Mouse (Mus musculus) ovary, postnatal 10 days (tissue): ENCODE results near the gene Emsy.

Experiments
- DNase-seq: peaks from one replicate; pipeline ENCODE4 v3.0.0; 2022; ENCODE audit warnings: low spot score

Gene Emsy

DNA sequence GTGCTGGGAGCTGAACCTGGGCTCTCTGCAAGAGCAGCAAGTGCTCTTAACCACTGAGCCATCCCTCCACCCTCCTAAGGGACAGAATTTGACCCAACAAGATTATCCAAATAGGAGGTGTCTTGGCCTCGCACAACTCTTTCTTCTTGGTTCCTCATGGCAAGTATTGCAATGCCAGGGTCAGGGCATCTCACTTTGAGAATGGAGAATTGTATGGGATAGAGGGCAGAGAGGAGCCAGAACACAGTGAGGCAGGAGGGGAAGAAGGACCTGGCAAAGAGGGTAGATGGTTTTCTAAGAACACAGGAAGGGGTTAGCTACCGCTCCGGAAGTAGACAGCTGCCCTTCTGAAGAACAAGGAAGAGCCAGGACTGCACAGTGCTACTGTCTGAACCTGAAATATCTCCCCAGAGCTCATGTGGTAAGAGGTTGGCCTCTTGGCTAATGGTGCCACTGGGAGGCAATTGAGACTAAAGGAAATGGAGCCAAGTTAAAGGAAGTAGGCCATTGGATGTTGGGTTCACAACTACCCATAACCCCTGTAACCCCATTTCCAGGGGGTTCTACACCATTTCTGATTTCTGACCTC lies 80.8 kb downstream of the Emsy start:
- no peak for DNase-seq

DNA sequence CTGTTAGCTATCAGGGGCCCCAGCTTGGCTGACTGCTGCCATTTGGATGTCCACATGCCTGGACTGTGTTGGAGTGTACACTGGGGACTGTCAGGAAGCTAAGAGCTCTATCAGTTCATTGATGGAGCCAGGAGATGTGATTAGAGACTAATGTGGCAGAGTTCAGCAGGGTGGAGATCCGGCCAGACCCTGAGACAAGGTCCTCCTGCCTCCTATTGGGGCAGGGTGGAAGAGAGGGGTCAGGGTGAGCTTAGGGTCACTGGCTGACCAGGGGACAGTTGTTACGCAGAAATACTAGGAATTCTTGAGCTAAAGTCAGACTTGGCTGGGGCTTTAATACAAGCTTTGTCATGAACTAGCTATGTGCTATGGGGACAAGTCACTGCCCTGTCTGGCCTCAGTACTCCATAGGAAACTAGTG lies 81.8 kb downstream of the Emsy start:
- no peak for DNase-seq

DNA sequence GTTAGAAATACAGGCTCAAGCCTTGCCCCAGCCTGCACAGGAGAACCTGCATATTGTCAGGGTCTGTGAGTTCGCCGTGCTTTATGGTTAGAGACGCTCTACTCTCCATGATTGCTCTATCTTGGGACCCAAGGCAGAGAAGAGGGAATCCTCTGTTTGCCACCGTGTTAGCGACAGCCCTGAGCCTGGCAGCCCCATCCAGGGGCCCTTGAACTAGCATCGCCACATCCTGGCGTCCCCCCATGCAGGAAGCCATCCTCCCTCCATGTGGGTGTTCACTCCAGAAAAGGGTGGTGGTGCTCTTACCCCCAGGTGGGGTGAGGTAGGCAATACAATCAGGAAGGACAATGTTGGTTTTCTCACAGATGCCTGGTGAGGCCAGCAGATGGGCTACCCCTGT lies 82.3 kb downstream of the Emsy start:
- DNase-seq: no peak

DNA sequence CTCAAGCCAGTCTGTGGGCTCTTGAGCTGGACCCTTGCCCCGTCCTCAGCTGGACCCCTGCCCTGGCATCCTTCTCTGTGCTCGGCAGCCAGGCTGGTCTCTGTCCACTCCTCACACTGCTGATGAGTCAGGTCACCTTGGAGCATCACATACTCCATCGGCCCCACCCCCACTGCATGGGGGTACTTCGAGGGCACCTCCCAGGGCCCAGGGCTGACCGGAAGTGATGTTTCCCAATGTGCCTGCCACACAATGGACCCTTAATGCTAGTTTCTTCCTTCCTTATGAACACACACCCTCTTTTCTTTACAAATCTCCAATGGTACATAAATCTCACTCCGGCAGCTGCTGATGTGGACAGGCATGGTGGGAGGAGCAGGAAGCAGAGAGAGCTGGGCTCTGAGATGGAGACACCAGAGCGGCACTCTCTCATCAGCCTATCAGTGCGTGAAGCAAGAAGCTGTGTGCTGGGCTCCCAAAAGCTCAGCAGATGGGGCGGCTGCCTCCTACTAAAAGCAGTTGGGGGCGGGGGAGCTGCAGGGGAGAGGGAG lies 83.3 kb downstream of the Emsy start:
- DNase-seq: no peak

DNA sequence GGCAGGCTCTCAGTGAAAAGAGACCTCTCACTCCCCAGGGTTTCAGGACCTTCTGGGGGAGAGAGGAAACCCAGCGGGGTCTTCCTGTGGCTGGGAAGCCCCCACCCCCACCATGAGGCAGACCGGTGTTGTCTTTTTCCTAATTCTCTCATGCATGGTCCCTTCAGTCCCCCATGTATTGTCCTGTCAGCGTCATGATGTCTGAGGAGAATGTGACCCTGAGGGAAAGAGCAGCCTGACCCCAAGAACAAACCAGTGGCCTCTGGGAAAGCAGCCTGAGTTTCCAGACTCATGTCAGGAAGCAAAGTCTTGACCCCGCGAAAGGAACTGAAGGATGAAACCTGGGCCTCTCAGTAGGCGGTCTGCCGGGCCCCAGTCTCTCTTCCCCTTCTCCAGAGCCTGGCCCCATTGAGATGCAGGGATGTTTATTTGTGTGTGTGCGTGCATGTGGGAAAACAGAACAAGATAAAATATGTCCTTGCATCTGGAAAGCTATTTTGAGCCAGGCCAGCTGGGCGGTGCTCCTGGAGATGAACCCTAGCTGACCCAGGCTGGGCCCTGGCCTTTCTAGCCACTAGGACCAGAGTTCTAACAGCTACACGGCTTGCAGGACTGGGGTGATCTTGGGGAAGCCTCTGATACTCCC lies 84.2 kb downstream of the Emsy start:
- DNase-seq: no peak

DNA sequence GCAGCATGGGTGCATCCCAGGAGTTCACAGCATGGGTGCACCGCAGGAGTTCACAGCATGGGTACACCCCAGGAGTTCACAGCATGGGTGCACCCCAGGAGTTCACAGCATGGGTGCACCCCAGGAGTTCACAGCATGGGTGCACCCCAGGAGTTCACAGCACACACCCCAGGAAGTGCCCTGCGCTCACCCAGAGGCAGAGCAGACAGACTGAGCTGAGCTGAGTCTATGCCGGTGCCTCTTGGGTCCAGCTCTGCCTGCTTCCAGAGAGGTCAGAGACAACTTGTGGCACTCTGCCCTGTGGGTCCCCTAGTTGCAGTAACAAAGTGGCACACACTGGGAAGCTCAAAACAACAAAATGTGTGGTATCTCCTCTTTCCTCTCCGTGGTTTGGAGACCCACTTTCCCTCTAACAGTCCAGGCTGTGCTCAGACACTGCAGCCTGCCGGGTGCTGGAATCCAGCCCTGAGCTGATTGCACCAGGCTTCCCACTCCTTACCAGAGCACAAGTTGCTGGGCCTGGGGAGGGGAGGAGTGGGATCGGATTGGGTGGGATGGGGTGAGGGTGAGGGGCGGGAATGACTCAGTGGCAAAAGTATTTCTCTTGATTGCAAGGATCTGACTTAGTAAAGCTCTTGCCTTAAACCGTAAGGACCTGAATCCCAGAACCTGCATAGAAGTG lies 85.6 kb downstream of the Emsy start:
- DNase-seq: no peak

DNA sequence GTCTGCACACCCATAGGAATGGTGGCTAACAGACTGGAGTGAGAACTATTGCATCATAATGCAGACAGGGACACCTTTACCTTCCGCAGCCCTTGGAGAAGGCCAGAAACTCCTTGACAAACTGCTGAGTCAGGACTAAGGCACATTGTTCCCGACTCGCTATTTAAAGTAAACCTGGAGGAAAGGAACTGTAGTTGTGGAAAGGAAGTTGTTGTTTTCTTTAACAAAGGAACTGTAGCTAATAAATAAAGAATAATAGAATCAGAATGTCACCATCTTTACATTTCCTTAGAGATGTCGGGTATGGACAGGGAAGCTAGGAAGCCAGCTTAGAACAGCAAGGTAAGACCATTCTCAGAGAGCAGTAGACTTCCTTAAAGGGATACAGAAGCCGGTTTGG lies 89.5 kb downstream of the Emsy start:
- DNase-seq: no peak

DNA sequence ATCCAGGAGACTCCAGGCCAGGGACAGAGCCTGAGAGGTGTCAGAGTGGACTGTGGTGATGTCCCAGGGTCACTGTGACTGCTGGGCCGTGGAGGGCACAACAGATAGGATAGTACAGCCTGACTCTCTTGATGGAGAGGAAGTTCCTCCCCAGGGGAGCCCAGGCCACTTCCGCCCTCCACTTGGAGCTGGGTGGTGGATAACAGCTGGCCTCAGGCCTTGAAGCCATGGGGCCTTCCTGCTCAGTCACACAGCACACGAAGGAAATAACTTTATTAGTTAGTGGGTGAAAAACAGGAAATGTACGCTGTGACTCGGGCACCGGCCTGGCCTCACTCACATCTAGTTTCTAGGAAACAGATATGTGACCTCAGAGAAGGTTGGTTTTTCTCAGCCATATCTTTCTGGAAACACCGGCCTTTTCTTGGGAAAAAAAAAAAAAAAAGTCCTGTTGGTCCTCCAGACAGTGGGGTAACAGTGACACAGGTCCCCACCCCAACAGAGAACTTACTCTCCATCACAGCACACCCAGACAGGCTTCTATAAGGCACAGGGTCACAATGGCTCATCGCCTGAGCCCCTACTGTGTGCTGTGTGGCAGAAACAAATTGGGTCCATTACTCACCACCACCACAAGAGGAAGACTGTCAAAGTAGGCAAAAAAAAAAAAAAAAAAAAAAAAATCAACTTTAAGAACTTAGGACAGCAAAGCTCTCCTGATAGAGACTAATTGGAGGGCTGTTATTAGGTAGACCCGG lies 91.8 kb downstream of the Emsy start:
- no peak for DNase-seq

DNA sequence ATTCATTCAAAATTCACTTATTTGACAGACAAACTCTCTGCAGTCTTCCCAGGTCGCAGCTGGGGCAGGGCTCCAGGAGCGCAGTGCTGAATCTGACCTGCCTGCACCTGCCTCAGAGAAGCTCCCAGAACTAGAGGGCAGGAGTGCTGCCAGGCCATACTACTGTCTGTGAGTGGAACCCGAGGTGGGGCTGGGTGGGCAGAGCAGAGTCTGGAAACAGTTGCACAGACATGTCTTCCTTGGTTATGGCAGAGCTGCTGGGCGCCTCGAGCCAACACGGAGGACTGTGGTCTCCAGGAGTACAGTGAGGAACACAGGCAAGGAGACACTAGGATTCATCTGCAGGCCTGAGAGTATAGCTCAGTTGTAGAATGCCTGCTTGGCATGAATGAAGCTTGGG lies 92.6 kb downstream of the Emsy start:
- no peak for DNase-seq

DNA sequence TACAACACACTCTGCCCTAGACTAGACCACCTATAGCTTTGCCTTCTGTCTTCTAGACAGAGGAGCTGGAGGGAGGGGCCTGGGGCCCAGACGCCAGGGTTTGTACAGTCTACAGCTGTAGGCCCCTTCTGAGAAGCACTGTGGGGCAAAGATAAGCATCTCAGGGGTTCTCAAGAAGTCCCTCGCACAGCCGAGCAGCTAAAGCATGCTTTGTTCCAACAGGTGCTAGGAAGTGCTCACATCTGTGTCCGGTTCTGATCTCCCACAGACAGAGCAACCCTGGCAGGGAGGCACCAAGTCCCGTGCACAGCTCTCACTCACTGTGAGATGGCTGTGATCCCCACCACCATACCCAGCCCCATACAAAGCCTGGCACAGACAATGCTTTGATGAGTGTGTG lies 93.6 kb downstream of the Emsy start:
- DNase-seq: no peak

DNA sequence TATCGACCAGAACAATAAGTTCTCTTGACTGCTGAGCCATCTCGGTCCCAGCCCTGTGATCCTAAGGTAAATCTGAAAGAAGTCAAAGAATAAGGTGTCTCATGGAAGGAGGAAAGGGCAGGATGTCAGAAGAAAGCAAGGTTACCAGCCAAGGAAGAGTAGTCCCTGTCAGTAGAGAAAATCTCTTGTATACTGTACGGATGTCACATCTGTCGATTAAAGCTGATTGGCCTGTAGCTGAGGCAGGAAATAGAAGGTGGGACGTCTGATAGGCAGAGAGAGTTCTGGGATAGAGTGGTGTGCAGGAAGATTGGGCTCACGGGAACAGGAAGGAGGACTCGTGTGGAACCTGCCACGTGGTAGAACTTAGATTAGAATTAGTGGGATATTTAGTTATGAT lies 94.4 kb downstream of the Emsy start:
- no peak for DNase-seq

DNA sequence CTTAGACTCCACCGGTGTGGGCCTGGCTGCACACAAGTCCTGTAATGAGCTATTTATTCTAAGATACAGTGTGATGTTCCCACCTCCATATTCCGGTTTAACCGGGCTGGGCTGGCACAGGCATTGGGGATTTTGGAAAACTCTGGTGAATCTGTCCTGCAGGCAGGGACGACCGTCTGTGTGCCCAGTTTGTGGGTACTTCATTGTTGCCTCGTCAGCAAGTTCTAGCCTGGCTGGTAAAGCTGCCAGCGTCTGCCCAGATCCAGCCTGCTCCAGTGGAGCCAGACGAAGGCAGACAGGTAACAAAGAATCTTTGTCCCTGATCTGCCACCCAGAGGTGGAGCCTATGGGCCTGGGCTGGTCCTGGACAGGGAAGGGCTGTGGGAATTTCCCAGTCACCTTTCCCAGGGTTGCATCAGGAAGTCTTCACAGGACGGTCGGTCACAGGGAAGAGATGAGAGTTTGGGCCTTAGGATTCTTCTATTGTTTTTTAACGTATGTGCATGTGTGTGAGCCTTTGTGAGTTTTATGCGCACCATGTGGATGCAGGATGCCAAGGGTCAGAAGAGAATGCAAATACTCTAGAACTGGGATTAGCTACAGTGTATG lies 94.9 kb downstream of the Emsy start:
- no peak for DNase-seq

DNA sequence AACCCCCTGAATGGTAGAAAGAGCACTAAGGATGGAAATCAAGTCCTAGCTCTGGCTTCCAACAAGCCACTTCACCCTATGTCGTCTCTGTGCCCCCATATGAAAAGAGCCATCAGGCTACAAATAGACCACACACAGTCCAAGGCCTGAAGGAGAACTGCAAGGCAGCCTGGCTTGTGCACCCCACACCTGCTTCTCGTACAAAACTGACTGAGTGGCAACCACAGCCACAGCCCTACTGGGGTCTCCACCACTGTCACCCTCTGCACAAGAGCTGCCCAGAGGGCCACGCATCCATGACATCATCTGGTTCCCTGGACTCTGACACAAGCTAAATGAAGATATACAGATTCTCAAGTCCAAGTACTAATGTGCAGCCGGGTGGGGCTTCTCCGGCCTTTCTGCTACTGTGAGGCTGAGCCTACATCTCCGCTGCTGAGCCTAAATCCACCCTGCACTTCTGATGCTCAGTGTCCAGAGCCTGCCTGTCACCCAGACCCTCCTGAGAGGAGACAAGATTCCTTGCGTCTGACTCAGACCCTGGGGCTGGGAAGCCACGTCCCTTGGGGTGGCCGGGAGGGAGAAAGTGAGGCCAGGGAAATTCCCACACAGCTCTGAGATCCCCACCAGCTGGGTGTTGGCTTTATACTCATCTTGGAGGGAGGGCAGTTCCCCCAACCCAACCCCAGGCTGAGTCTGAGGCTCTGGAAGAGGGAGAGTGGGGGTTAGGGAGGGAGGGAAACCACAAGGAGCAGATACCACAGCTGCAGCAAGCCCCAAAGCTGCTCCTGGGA lies 98.3 kb downstream of the Emsy start:
- no peak for DNase-seq

DNA sequence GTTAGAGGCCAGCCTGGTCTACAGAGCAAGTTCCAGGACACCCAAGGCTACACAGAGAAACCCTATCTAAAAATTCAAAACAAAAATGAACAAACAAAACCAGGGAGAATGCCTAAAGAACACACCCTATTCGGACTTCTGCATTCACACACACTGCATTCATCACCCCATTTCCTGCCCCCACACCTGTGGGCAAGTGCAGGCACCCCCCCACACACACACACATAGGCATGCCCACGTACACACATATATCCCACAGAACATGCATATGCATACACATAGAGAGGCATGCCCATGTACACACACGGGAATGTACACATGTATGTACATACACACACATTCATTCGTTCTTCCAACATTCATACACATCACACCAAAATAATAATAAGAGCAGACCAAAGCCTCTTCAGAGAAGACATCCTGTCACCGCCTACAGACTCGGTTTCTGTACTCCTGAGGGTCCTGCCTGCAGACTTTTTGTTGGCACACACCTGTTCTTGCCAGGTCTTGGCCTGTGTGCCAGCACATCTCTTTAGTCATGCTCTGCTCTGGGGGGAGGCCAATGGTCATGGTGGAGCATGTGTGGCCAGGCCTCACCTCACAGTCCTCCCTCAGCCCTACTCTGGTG lies 99.7 kb downstream of the Emsy start:
- DNase-seq: no peak

DNA sequence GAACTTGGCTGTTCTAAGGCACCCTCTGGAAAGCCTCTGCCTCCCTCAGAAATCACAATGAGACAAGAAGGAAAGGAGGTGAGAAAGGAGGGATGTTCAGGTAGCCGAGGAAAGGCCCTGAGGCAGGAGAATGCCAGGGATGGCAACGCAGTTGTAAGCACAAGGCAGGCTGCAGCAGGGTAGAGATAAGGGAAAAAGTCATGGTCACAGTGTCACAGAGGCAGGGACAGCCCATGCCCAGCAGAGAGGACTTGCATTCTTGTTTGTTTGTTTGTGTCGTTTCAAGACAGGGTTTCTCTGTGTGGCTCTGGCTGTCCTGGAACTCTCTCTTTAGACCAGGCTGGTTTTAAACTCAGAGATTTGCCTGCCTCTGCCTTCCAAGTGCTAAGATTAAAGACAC lies 105.5 kb downstream of the Emsy start:
- DNase-seq: no peak

DNA sequence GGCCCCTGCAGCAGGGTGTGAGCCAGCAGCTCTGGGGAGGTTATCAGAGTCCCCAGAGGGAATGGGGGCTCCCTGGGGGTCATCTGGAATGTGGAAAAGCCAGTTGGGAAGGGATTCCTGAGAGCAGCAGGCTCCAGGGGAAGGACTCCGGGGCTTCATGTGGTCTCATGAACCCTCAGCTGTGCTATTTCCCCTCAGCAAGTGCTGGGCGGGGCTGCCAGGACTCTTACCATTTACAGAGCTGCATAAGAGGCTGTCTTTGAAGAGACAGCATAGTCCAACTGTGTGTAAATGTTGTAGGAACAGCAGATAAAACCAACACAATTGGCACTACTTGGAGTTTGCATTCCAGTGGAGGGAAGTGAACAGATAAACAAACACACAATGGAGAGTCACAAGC lies 106.0 kb downstream of the Emsy start:
- DNase-seq: no peak

DNA sequence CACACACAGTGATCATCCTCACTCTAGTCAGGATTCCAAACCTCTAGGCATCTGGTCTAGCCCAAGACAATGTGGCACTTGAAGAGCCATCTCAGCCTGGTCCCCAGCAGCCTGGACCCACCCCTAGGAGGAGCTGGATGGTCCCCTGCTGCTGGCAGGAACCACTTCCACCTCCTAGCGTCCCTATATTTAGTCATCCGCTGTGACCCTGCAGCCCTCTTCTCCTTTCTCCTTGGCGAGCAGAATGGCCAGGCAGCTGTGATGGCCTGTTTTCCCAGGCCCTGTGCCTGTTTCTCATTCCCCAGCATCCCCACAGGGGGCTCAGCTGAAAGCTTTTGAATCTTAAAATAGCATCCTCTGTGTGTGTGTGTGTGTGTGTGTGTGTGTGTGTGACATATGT lies 107.7 kb downstream of the Emsy start:
- no peak for DNase-seq

DNA sequence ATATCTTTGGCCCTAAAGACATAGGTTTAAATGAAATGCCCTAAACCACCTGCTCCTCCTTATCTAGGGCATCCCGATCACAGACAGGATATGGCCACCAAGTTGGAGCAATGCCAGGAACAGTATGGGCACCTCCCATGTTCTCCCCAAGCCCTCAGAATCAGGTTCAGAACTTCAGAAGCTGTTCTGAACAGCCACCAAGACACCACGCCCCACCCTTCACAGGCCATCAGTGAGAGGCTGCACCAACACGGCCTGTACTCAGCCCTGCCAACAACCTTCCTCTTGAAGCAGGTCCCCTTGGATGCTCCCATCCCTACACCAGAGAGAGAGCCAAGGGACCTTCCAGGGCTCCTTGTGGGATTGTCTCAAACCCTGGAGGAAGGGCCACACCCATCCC lies 112.0 kb downstream of the Emsy start:
- no peak for DNase-seq

DNA sequence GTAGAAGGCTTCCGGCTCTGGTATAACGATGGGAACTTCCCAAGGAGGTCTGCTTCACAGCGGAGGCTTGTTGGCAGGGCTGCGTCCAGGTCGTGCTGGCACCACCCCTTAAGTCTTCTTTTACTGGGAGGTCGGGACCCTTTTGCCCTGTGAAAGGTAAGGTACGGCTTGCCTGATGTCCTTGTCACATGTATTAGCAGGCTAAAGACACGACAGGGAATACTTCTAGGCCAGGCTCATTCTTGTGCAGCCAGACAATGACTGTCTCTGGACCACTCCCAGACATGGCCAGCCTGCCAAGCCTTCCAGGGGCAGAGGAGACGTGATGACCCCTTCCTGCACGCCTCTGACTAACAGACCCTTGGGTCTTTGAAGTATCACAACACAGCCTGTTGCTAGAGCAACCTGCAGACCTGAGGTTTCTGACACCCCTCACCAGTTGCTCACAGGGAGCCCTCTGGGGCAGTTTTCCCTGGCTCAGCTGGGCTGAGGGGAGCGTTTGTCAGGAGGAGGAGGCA lies 112.7 kb downstream of the Emsy start:
- no peak for DNase-seq

DNA sequence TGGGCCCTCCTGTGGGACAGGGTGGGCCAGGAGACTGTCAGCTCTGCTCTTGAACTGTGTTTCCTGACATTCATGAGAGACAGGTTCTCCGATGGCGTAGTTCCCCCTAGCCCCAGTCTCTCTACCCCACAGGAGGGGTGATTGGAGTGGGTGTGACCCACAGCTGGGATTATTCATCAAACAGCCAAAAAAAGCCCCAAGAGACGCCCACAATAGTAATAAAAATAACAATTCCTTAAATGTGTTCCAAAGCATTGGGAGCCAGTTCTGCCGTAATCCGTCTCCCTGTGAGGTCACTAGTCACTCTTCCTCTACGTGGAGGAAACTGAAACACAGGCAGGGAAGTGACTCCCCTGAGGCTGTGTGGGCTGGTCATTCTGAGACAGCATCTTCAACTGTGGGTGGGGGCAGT lies 113.8 kb downstream of the Emsy start:
- no peak for DNase-seq

DNA sequence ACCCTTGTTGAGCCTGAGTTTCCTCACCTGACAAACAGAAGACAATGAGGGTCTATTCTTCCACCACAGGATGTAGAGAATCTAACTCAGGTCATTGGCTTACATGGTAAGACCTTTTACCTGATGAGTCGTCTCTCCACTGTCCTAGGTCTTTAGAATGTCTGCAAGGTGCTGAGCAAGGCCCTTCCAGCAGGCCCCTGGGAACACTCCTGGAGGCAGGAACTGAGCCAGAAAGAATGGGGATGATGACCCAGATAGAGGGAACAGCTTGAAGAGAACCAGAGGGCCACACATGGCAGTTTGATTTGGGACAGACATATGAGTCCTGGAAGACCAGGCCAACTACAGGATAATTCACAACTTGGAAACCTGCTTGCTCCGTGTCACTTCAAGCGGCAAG lies 114.3 kb downstream of the Emsy start:
- no peak for DNase-seq
